Mouse (Mus musculus) brain, embryonic 14.5 days (tissue): Measurements from ENCODE around the gene Cggbp1.

Experiments used
- CTCF ChIP-seq: fragments of 200-500 bp; IDR thresholded peaks from 2 replicates; pipeline ENCODE4 v1.5.1; 2012; ENCODE audit warnings: inconsistent platforms, mild to moderate bottlenecking, moderate library complexity, borderline replicate concordance; ENCODE audit not compliant: insufficient read depth, insufficient read length; ENCODE audit errors: extremely low read depth
- POLR2A ChIP-seq: fragments of 200-500 bp; IDR thresholded peaks from 2 replicates; pipeline ENCODE4 v1.6.1; 2012; ENCODE audit warnings: mild to moderate bottlenecking, inconsistent platforms, borderline replicate concordance; ENCODE audit not compliant: poor library complexity, insufficient read depth, insufficient read length, severe bottlenecking; ENCODE audit errors: extremely low read depth

GRCm38 (mm10) chr16:64889496-64889895, 37.7 kb downstream of the Cggbp1 start:
- TF ChIP-seq CTCF (no peak), POLR2A (no peak)
